Mouse (Mus musculus) forelimb bud, embryonic 11.5 days (tissue): ENCODE data around the gene Wnk2.
A peak's percentile ranks its signal among the peaks of the same experiment; 100 is the strongest.

Experiments used
- DNase-seq: peaks from one replicate; pipeline ENCODE4 v3.0.0-alpha.2; 2012; ENCODE audit warnings: low read depth, low spot score

Gene Wnk2

DNA sequence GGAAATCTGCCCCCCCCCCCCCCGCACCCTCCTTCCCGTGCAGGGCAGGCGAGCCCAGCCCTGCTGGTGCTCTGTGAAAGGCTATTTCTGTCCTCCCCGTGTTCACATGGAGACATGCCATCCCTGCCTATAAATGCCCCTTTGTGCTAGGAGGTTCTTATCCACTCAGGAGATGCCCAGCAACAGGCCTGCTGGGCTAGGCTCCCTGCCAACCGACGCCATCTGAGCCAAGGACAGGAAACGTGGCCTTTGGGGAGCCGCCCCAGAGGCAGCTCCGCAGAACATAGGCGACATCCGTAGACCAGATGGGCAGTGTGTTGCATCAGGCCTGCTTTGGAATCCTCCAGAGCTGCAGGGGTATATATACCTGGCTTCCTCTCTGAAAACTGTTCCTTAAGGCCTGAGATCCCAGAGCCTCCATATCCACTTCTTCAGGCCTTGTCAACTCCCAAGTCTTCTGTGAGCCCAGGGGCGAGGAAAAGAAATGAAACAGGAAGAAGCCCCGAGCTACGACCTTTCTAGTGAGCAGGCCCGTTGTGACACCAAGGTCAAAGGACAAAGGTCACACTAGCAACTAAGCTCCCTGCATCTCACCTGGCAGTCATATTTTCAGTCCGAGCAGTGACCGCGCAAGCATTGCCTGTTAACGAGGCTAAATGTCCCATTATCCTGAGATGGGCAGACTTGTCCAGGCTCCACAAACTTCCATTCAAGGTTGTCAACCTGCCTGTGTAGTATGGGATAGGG is 31.2 kb upstream of the Wnk2 start:
- no peak for DNase-seq

GRCm38 (mm10) chr13:49175509-49175908 is 27.7 kb upstream of the Wnk2 start:
- DNase-seq, result no peak

GRCm38 (mm10) chr13:49172971-49173596 is 25.3 kb upstream of the Wnk2 start:
- DNase-seq, result peak; percentile 89

DNA sequence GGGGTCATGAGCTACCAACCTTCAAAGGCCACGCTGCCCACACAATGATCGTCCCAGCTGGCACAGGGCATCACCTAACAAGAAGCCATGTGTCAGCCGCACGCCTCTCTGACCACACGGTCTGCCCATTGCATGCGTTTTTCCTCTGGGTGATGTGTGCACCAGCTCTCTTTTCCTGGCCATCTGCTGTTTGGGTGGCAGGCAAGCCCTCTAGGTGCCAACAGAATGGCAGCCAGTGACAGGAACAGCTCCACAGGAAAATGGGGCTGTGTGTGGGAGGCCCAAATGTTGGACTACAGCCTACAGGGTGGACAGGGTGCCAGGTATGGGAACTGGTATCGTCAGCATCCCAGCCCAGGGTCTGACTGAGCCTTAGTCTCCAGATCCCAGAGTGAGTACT is 24.5 kb upstream of the Wnk2 start:
- no peak for DNase-seq

- DNase-seq, result no peak
Measured at GRCm38 (mm10) chr13:49171729-49172128, 23.9 kb upstream of the Wnk2 start.

- no peak for DNase-seq
Measured at GRCm38 (mm10) chr13:49170623-49171022, 22.8 kb upstream of the Wnk2 start.

GRCm38 (mm10) chr13:49169448-49170207 is 21.8 kb upstream of the Wnk2 start:
- peak; percentile 73 for DNase-seq

DNA sequence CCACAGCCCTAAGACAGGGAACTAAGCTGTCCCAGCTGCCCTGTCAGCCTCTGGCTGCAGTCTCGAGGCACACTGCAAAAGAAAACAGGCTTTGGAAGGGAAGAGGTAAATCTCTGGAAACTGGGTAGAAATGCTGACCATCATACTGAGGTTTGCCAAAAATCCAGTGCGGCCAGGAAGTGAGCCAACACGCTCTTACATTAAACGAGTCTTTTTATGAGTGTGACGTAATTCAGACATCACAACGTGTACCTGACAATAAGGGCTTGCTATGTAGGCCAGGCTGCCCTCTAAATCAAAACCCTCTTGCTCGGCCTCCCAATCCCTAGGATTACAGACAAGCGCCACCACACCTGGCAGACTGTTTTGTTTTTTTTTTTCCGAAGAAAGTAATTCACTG is 19.3 kb upstream of the Wnk2 start:
- DNase-seq, result no peak

- no peak for DNase-seq
Measured at GRCm38 (mm10) chr13:49163645-49164044, 15.8 kb upstream of the Wnk2 start.

GRCm38 (mm10) chr13:49162722-49163121 is 14.9 kb upstream of the Wnk2 start:
- no peak for DNase-seq

DNA sequence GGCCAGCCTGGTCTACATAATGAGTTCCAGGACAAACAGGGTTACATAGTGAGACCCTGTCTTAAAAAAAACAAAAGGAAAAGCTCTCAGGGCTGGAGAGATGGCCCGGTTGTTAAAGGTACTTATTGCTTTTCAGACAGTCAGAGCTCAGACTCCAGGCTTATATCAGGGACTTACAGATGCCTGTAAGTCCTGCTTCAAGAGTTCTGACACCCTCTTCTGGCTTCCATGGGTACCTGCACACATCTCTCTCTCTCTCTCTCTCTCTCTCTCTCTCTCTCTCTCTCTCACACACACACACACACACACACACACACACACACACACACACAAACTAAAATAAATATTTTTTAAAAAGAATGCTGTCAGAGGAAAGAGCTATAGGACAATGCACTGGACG is 13.4 kb upstream of the Wnk2 start:
- no peak for DNase-seq

DNA sequence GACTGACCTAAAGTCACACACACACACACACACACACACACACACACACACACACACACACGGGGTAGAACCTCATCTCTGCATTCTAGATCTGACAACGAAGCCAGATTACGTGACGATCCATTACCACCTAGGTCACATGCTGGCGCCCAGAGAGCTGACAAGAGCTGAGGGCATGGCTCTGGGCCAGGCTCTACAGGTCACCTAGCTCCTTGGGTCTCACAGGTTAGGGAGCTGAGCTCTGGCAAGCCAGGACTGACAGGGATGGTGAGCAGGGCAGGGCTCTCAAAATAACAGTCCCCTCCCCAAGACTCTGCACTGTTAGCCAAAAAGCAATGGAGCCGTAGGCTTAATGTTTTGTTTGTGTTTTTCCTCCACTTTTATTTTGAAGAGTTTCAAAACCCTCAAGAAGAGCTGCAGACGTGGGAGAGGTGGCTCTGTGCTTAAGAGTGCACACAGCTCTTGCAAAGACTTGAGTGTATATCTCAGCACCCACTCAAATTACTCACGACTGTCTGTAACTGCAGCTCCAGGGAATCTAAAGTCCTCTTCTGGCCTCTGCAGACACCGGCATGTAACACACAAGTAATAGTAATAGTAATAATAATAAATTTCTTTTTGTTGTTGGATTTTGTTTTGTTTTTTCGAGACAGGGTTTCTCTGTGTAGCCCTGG is 10.4 kb upstream of the Wnk2 start:
- DNase-seq, result no peak

GRCm38 (mm10) chr13:49156645-49157044 is 8.8 kb upstream of the Wnk2 start:
- no peak for DNase-seq

DNA sequence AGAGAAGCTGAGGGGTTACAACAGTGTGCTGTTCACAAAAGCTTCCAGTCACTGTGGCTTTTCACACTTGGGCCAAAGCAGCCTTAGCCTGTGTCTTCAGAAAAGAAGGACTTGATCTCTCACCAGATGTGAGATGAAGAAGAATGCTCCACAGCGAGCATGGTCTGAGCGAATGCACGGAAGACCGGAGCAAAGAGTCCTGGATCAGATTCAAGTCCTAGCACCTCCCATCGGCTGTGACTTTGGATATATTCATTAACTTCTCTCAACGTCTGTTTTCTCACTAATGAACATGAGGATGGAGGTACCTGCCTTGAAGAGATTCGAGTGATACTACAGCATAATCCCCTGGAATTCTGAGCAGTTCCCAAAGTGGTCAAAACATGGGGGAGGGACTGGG is 6.8 kb upstream of the Wnk2 start:
- DNase-seq, result no peak

DNA sequence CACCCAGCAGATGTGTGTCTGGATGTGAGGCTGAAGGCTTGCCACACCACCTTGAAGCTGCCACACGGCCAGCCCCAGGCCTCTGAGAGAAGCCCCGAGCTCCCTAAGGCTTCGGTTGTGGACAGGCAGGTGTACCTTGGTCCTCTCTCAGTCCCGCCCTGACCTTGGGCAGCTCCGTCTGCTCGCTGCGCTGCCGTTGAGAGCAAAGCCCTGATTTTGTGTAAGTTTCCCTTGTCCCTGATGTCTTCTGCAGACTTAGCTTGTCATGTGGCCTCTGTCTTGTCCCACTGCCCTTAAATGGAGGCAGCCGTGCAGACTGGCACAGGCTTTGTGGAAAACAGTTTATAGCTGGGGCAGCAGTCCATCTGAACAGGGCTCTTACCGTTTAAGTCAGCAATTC is 6.2 kb upstream of the Wnk2 start:
- DNase-seq, result no peak

DNA sequence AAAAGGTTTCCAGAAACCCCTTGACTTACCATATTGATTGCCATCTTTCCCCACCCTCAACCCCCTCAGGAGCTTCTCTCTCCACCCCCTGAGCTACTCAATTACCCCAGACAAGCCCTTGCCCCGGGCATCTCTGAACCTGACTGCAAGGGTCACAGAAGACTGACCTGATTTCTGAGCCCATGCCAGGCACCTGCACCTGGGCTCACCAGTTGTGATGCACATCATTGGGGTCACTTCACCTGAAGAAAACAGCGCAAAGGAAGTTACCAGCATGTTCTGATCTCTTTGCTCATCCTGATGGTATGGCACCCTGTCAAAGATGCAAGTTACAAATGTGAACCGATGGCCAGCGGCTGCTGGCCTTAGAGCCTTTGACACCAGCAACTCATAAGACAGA is 873 bp upstream of the Wnk2 start:
- DNase-seq, result no peak

DNA sequence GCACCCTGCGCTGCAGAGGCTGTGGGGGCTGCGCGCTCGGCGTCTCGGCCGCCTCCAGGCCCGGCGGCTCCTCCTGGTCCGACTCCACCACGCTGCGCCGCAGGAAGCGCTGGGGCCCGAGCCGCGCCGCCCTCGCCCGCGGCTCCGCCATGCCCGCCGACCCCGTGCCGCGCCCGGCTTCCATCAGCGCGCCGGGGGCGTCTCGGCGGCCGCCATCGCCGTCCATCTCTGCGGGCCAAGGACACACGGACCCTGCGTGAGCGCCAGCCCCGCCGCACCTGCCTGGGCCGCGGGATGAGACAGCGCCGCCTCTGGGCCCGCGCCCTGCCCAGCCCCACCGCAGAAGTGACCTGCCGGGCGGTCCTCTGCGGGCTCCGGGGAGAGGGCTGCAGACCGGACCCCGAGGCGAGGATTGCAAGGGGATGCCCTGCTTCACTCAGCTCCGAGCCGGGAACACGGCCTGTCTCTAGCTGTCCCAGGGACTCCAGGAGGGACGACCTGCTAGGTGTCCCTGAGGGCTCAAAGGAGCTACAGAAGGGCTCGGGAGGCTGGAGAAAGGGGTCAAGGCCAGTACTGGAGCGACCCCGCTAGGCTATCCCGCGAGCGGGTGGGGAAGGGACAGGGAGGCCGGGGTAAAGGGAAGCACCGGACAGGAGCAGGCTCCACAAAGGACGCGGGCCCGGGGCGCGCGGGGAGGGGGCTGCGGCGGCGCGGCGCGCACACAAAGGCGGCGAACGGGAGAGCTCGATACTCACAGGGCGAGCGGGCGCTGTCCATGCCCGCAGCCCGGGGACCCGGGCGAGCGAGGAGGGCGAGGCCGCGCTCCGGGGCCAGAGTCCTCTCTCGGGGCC is 582 bp downstream of the Wnk2 start:
- peak; percentile 20 for DNase-seq

- no peak for DNase-seq
Measured at GRCm38 (mm10) chr13:49146698-49147006, 1.2 kb downstream of the Wnk2 start.

GRCm38 (mm10) chr13:49146040-49146697 is 1.6 kb downstream of the Wnk2 start:
- DNase-seq, result no peak

GRCm38 (mm10) chr13:49145396-49145795 is 2.4 kb downstream of the Wnk2 start:
- DNase-seq, result no peak

DNA sequence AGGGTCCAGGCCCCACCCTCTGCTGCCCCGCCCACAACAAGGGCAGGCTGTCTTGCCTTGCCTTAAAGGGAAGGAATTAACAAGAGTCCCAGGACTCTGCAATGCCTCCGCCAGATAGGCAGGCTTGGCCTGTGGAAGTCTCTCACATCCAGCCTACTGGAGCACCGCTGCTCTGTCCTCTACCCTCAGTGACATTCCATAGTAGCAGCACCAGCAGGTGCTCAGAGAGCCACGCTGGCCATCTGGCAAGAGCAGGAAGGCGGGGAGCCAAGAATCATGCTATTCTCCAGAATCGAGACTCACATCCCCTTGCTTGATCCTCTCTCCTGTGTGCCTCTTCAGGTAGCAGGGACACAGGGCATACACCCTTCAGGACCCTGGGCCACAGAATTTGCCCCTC is 3.4 kb downstream of the Wnk2 start:
- DNase-seq, result no peak
